Mouse (Mus musculus) MEL (cell line): ENCODE results near the gene Paqr9. TPM values are rescaled to one million over a fixed set of nuclear protein-coding genes. Genes with fewer than 3 reads are reported as not detected.

ENCODE experiments used
- DNase-seq: peaks from one replicate; pipeline ENCODE4 v3.0.0; 2011; ENCODE audit warnings: low read depth, low spot score
- H3K27ac ChIP-seq: 2 replicates; pipeline ENCODE4 v1.5.1; 2012; ENCODE audit warnings: low read depth, mild to moderate bottlenecking, control low read depth, low read length, moderate library complexity; ENCODE audit not compliant: control insufficient read depth
- H3K27me3 ChIP-seq, 2 experiments: fragments of 150-350 bp in 1 of 2; sonication (generic) in 1 of 2; 2 replicates each; pipeline ENCODE4 v1.6.1; 2012; ENCODE audit warnings: low read length in 2 of 2, mild to moderate bottlenecking in 2 of 2, improper control_type of control experiment in 1 of 2, moderate library complexity in 1 of 2; ENCODE audit not compliant: insufficient read depth in 2 of 2, control insufficient read depth in 1 of 2
- H3K36me3 ChIP-seq, 2 experiments: 2 replicates each; pipeline ENCODE4 v1.6.1; 2012 to 2014; ENCODE audit warnings: low read length in 2 of 2, improper control_type of control experiment in 1 of 2, inconsistent platforms in 1 of 2, mild to moderate bottlenecking in 1 of 2; ENCODE audit not compliant: insufficient read depth in 2 of 2, control insufficient read depth in 1 of 2
- H3K4me1 ChIP-seq, 2 experiments: fragments of 150-350 bp in 1 of 2; sonication (generic) in 1 of 2; 2 replicates each; pipeline ENCODE4 v1.6.1; 2012; ENCODE audit warnings: low read length in 2 of 2, improper control_type of control experiment in 1 of 2, mild to moderate bottlenecking in 1 of 2; ENCODE audit not compliant: insufficient read depth in 2 of 2, control insufficient read depth in 1 of 2
- H3K4me3 ChIP-seq, 2 experiments: fragments of 150-350 bp in 1 of 2; sonication (generic) in 1 of 2; 2 replicates each; pipeline ENCODE4 v1.5.1; 2012; ENCODE audit warnings: low read depth in 2 of 2, low read length in 2 of 2, mild to moderate bottlenecking in 2 of 2, moderate library complexity in 2 of 2, control low read depth in 1 of 2, improper control_type of control experiment in 1 of 2; ENCODE audit not compliant: control insufficient read depth in 1 of 2, insufficient read depth in 1 of 2
- H3K79me2 ChIP-seq: 2 replicates; pipeline ENCODE4 v1.6.1; 2012; ENCODE audit warnings: mild to moderate bottlenecking, low read length, moderate library complexity; ENCODE audit not compliant: control insufficient read depth, poor library complexity, insufficient read depth
- H3K9ac ChIP-seq: 2 replicates; pipeline ENCODE4 v1.6.1; 2012; ENCODE audit warnings: low read depth, mild to moderate bottlenecking, control low read depth, low read length, moderate library complexity; ENCODE audit not compliant: control insufficient read depth, poor library complexity, severe bottlenecking
- H3K9me3 ChIP-seq: fragments of 150-350 bp; sonication (generic); replicated peaks from 2 replicates; pipeline ENCODE4 v1.6.1; 2012; ENCODE audit warnings: mild to moderate bottlenecking, low read length, improper control_type of control experiment, moderate library complexity; ENCODE audit not compliant: insufficient read depth
- BHLHE40 ChIP-seq: IDR thresholded peaks from 2 replicates; pipeline ENCODE4 v1.6.1; 2012; ENCODE audit warnings: low read depth, mild to moderate bottlenecking, inconsistent platforms, low read length, improper control_type of control experiment, borderline replicate concordance
- CHD1 ChIP-seq: IDR thresholded peaks from 2 replicates; pipeline ENCODE4 v1.6.1; 2012; ENCODE audit warnings: low read depth, mild to moderate bottlenecking, inconsistent platforms, low read length, improper control_type of control experiment
- CHD2 ChIP-seq: IDR thresholded peaks from 2 replicates; pipeline ENCODE4 v1.6.1; 2011; ENCODE audit warnings: low read length, improper control_type of control experiment
- CTCF ChIP-seq, 3 experiments: IDR thresholded peaks in 2 of 3; conservative IDR thresholded peaks in 1 of 3; 2 replicates each; pipeline ENCODE4 v1.5.1; 2011 to 2012; ENCODE audit warnings: low read length in 3 of 3, low read depth in 2 of 3, mild to moderate bottlenecking in 2 of 3, improper control_type of control experiment in 1 of 3, inconsistent platforms in 1 of 3, mixed read lengths in 1 of 3, moderate library complexity in 1 of 3; ENCODE audit not compliant: control insufficient read depth in 1 of 3, insufficient read depth in 1 of 3, poor library complexity in 1 of 3, severe bottlenecking in 1 of 3
- E2F4 ChIP-seq: IDR thresholded peaks from 2 replicates; pipeline ENCODE4 v1.6.1; 2011; ENCODE audit warnings: low read depth, low read length, improper control_type of control experiment, borderline replicate concordance
- ELF1 ChIP-seq: IDR thresholded peaks from 2 replicates; pipeline ENCODE4 v1.6.1; 2014; ENCODE audit warnings: low read depth, mild to moderate bottlenecking, inconsistent platforms, low read length, improper control_type of control experiment, moderate library complexity
- EP300 ChIP-seq, 2 experiments: IDR thresholded peaks; 2 replicates each; pipeline ENCODE4 v1.6.1; 2011; ENCODE audit warnings: improper control_type of control experiment in 2 of 2, low read length in 2 of 2, low read depth in 1 of 2, mild to moderate bottlenecking in 1 of 2
- ETS1 ChIP-seq: IDR thresholded peaks from 2 replicates; pipeline ENCODE4 v1.6.1; 2012; ENCODE audit warnings: low read depth, mild to moderate bottlenecking, inconsistent platforms, low read length, improper control_type of control experiment, moderate library complexity
- GATA1 ChIP-seq: IDR thresholded peaks from 2 replicates; pipeline ENCODE4 v1.6.1; 2011; ENCODE audit warnings: low read depth, low read length, improper control_type of control experiment
- KAT2A ChIP-seq: conservative IDR thresholded peaks from 2 replicates; pipeline ENCODE4 v1.6.1; 2012; ENCODE audit warnings: low read depth, low read length, improper control_type of control experiment, inconsistent platforms
- MXI1 ChIP-seq: IDR thresholded peaks from 2 replicates; pipeline ENCODE4 v1.6.1; 2011; ENCODE audit warnings: mild to moderate bottlenecking, low read depth, low read length, improper control_type of control experiment
- MYB ChIP-seq: IDR thresholded peaks from 2 replicates; pipeline ENCODE4 v1.6.1; 2011; ENCODE audit warnings: mild to moderate bottlenecking, low read depth, low read length, improper control_type of control experiment
- NELFE ChIP-seq: IDR thresholded peaks from 2 replicates; pipeline ENCODE4 v1.6.1; 2011; ENCODE audit warnings: low read depth, low read length, improper control_type of control experiment
- POLR2A ChIP-seq, 2 experiments: IDR thresholded peaks; 2 replicates each; pipeline ENCODE4 v1.6.1; 2011 to 2012; ENCODE audit warnings: low read length in 2 of 2, mild to moderate bottlenecking in 2 of 2, control low read depth in 1 of 2, improper control_type of control experiment in 1 of 2, low read depth in 1 of 2, moderate library complexity in 1 of 2; ENCODE audit not compliant: control insufficient read depth in 1 of 2, insufficient read depth in 1 of 2, poor library complexity in 1 of 2
- POLR2AphosphoS5 ChIP-seq: IDR thresholded peaks from 2 replicates; pipeline ENCODE4 v1.6.1; 2012; ENCODE audit warnings: low read depth, borderline replicate concordance, mild to moderate bottlenecking, inconsistent platforms, low read length, moderate library complexity, mixed read lengths
- RAD21 ChIP-seq: IDR thresholded peaks from 2 replicates; pipeline ENCODE4 v1.6.1; 2011; ENCODE audit warnings: mild to moderate bottlenecking, low read depth, low read length, improper control_type of control experiment
- SIN3A ChIP-seq: IDR thresholded peaks from 2 replicates; pipeline ENCODE4 v1.6.1; 2012; ENCODE audit warnings: low read length, improper control_type of control experiment, inconsistent platforms
- SMC3 ChIP-seq: IDR thresholded peaks from 2 replicates; pipeline ENCODE4 v1.6.1; 2011; ENCODE audit warnings: low read depth, low read length, improper control_type of control experiment
- TCF12 ChIP-seq: IDR thresholded peaks from 2 replicates; pipeline ENCODE4 v1.6.1; 2014; ENCODE audit warnings: low read depth, mild to moderate bottlenecking, inconsistent platforms, low read length, improper control_type of control experiment, moderate library complexity
- USF1 ChIP-seq: IDR thresholded peaks from 2 replicates; pipeline ENCODE4 v1.6.1; 2014; ENCODE audit warnings: low read depth, mild to moderate bottlenecking, inconsistent platforms, low read length, improper control_type of control experiment, moderate library complexity
- USF2 ChIP-seq, 2 experiments: IDR thresholded peaks; 2 replicates each; pipeline ENCODE4 v1.6.1; 2011 to 2012; ENCODE audit warnings: improper control_type of control experiment in 2 of 2, low read length in 2 of 2, borderline replicate concordance in 1 of 2, inconsistent platforms in 1 of 2, low read depth in 1 of 2, mild to moderate bottlenecking in 1 of 2; ENCODE audit not compliant: insufficient read depth in 1 of 2
- ZC3H11A ChIP-seq: IDR thresholded peaks from 2 replicates; pipeline ENCODE4 v1.6.1; 2012; ENCODE audit warnings: low read depth, mild to moderate bottlenecking, inconsistent platforms, low read length, improper control_type of control experiment
- ZKSCAN1 ChIP-seq: IDR thresholded peaks from 2 replicates; pipeline ENCODE4 v1.6.1; 2012; ENCODE audit warnings: low read depth, mild to moderate bottlenecking, inconsistent platforms, low read length, improper control_type of control experiment, moderate library complexity
- ZMIZ1 ChIP-seq: IDR thresholded peaks from 2 replicates; pipeline ENCODE4 v1.6.1; 2012; ENCODE audit warnings: low read depth, mild to moderate bottlenecking, inconsistent platforms, low read length, improper control_type of control experiment, moderate library complexity
- ZNF384 ChIP-seq: IDR thresholded peaks from 2 replicates; pipeline ENCODE4 v1.6.1; 2012; ENCODE audit warnings: low read depth, mild to moderate bottlenecking, inconsistent platforms, low read length, improper control_type of control experiment
- polyA plus RNA-seq, 2 experiments: library from polyadenylated mRNA; stranded (reverse) in 1 of 2; unstranded in 1 of 2; fragments of >175 nt in 1 of 2; fragments of >200 nt in 1 of 2; gene quantifications; 2 replicates each; pipeline versions ENCODE4 v1.2.1 to v1.2.4; 2012; ENCODE audit warnings: low replicate concordance in 2 of 2, low read depth in 1 of 2; ENCODE audit not compliant: insufficient read length in 2 of 2, insufficient read depth in 1 of 2, missing spikeins in 1 of 2
- total RNA-seq: library from RNA; depleted of rRNA; stranded (reverse); fragments of 300-350 nt; gene quantifications from 2 replicates; pipeline ENCODE4 v1.2.3, GENCODE M21; 2012

Paqr9 gene
- total and polyA plus RNA-seq, 3 experiments: 18.0 to 46.0 (median 24.8) TPM

GRCm38 (mm10) chr9:95525376-95525775 lies 34.1 kb upstream of the Paqr9 start:
- H3K9ac ChIP-seq: no peak overlapping the region
- H3K27ac ChIP-seq: no peak overlapping the region
- H3K9me3 ChIP-seq: no peaks in the 10 kb centered on the region
- TF ChIP-seq GATA1: no peak
- TF ChIP-seq TCF12: no peak
- TF ChIP-seq RAD21: no peak
- TF ChIP-seq CHD1: no peak
- TF ChIP-seq POLR2AphosphoS5: no peak
- TF ChIP-seq ELF1: no peak
- no peak for TF ChIP-seq BHLHE40
- TF ChIP-seq ETS1: no peak
- TF ChIP-seq, all 39 proteins: peak for 0
- H3K4me3 ChIP-seq: no peak overlapping the region
- no peaks in the 10 kb centered on the region for H3K27me3 ChIP-seq
- DNase-seq: no peak
- peaks cover 2 to 9% of the 10 kb centered on the region in 2 experiments; a peak in 3 of 4 replicates for H3K4me1 ChIP-seq
- no peaks in the 10 kb centered on the region for H3K79me2 ChIP-seq
- peaks cover 0 to 13% of the 10 kb centered on the region in 2 experiments; a peak in 2 of 4 replicates for H3K36me3 ChIP-seq

- peak; percentile 51 for DNase-seq
- H3K27me3 ChIP-seq: no peaks in the 10 kb centered on the region
- TF ChIP-seq USF2 (IDR thresholded peaks at IDR 0.05; ENCODE audit: borderline replicate concordance in 1 of 2, insufficient read depth in 1 of 2, low read depth in 1 of 2, low read length in 2 of 2): no peak
- no peak for TF ChIP-seq MXI1
- peak; percentile 61 for TF ChIP-seq ZC3H11A
- peak; percentile 64 for TF ChIP-seq SMC3
- TF ChIP-seq CTCF (IDR thresholded peaks at IDR 0.05 in 2 of 3, conservative IDR thresholded peaks at IDR 0.05 in 1 of 3; ENCODE audit: control insufficient read depth in 1 of 3, insufficient read depth in 1 of 3, low read depth in 2 of 3, low read length in 3 of 3, poor library complexity in 1 of 3, severe bottlenecking in 1 of 3): peak; percentile 24 to 60 (median 55); a peak in 5 of 6 replicates
- TF ChIP-seq RAD21: peak; percentile 61
These were observed 33.5 kb upstream of the Paqr9 start for GRCm38 (mm10) chr9:95525961-95526360.

GRCm38 (mm10) chr9:95527676-95528075 lies 31.8 kb upstream of the Paqr9 start:
- no peaks in the 10 kb centered on the region for H3K27me3 ChIP-seq
- H3K9me3 ChIP-seq: no peaks in the 10 kb centered on the region
- peak overlapping the region; percentile 67 for H3K27ac ChIP-seq
- DNase-seq: peak; percentile 70
- H3K4me3 ChIP-seq: no peak overlapping the region
- H3K4me1 ChIP-seq: peaks cover 2 to 9% of the 10 kb centered on the region in 2 experiments; a peak in 3 of 4 replicates
- no peaks in the 10 kb centered on the region for H3K79me2 ChIP-seq
- peaks cover 0 to 13% of the 10 kb centered on the region in 2 experiments; a peak in 2 of 4 replicates for H3K36me3 ChIP-seq
- H3K9ac ChIP-seq: no peak overlapping the region
- TF ChIP-seq ZMIZ1: no peak
- TF ChIP-seq ZNF384: peak; percentile 46; the same call in 1 of the 2 replicates
- TF ChIP-seq SIN3A: no peak
- TF ChIP-seq MYB: no peak
- TF ChIP-seq E2F4: no peak
- no peak for TF ChIP-seq ZKSCAN1
- TF ChIP-seq USF1: peak; percentile 37; the same call in 1 of the 2 replicates
- no peak for TF ChIP-seq CHD2
- TF ChIP-seq ETS1: peak; percentile 72
- peak; percentile 57 to 60 for TF ChIP-seq EP300 (IDR thresholded peaks at IDR 0.05; ENCODE audit: low read depth in 1 of 2, low read length in 2 of 2)
- no peak for TF ChIP-seq KAT2A
- peak; percentile 45; the same call in 1 of the 2 replicates for TF ChIP-seq BHLHE40
- TF ChIP-seq ELF1: no peak
- TF ChIP-seq NELFE: no peak
- no peak for TF ChIP-seq POLR2A (IDR thresholded peaks at IDR 0.05; ENCODE audit: control insufficient read depth in 1 of 2, insufficient read depth in 1 of 2, low read depth in 1 of 2, low read length in 2 of 2, poor library complexity in 1 of 2)
- peak; percentile 64 for TF ChIP-seq GATA1
- TF ChIP-seq POLR2AphosphoS5: no peak

More at GRCm38 (mm10) chr9:95525961-95526360, 33.5 kb upstream of the Paqr9 start:
- peaks cover 2 to 9% of the 10 kb centered on the region in 2 experiments; a peak in 3 of 4 replicates for H3K4me1 ChIP-seq
- H3K4me3 ChIP-seq: no peak overlapping the region
- H3K27ac ChIP-seq: no peak overlapping the region
- no peaks in the 10 kb centered on the region for H3K9me3 ChIP-seq
- H3K79me2 ChIP-seq: no peaks in the 10 kb centered on the region
- H3K9ac ChIP-seq: no peak overlapping the region
- H3K36me3 ChIP-seq: peaks cover 0 to 13% of the 10 kb centered on the region in 2 experiments; a peak in 2 of 4 replicates
